Mouse (Mus musculus) cerebellum, adult 2 months (tissue): ENCODE measurements around the gene Olfr1258. TPM values are rescaled to one million over a fixed set of nuclear protein-coding genes. Genes with fewer than 3 reads are reported as not detected.
"Not testable (repeated sequence)": the region's sequence is repeated elsewhere in the genome, so short reads cannot be mapped to it uniquely, and the experiment has no call there.

Experiments used
- DNase-seq, 2 experiments: peaks; one replicate each; pipeline ENCODE4 v3.0.0; 2021
- H3K27ac ChIP-seq: fragments of 200-500 bp; 2 replicates; pipeline ENCODE4 v1.5.1; 2012; ENCODE audit warnings: low read length, control low read depth, inconsistent platforms; ENCODE audit not compliant: insufficient read depth
- H3K27me3 ChIP-seq: fragments of 200-500 bp; 2 replicates; pipeline ENCODE4 v1.6.1; 2012; ENCODE audit warnings: inconsistent platforms, mild to moderate bottlenecking, low read length, moderate library complexity; ENCODE audit not compliant: control insufficient read depth, insufficient read depth
- H3K4me1 ChIP-seq: fragments of 200-500 bp; 2 replicates; pipeline ENCODE4 v1.6.1; 2011; ENCODE audit warnings: low read length; ENCODE audit not compliant: control insufficient read depth, insufficient read depth
- H3K4me3 ChIP-seq: fragments of 200-500 bp; replicated peaks from 2 replicates; pipeline ENCODE3; 2011; ENCODE audit warnings: mild to moderate bottlenecking, low read depth, low read length, control low read depth; ENCODE audit not compliant: insufficient read depth
- CTCF ChIP-seq: fragments of 200-500 bp; IDR thresholded peaks from 2 replicates; pipeline ENCODE4 v1.5.1; 2011; ENCODE audit warnings: low read depth, mild to moderate bottlenecking, control low read depth, low read length, moderate library complexity, borderline replicate concordance; ENCODE audit not compliant: insufficient read depth
- POLR2A ChIP-seq: fragments of 200-500 bp; IDR thresholded peaks from 2 replicates; pipeline ENCODE4 v1.6.1; 2011; ENCODE audit warnings: low read length, control low read depth, borderline replicate concordance; ENCODE audit not compliant: insufficient read depth
- WGBS: fragments of 180-500 bp; shearing (Covaris S2); methylation state at CpG from one replicate; pipeline ENCODE4 v1.1.7; 2018; 5-methylcytosine and 5-hydroxymethylcytosine counted together
- polyA plus RNA-seq: library from polyadenylated mRNA; depleted of rRNA; stranded (reverse); fragments of >200 nt; gene quantifications from 2 replicates; pipeline ENCODE4 v1.2.3, GENCODE M21; 2012; rRNA removed

Gene Olfr1258
- polyA plus RNA-seq = not detected in 2 replicates

DNA sequence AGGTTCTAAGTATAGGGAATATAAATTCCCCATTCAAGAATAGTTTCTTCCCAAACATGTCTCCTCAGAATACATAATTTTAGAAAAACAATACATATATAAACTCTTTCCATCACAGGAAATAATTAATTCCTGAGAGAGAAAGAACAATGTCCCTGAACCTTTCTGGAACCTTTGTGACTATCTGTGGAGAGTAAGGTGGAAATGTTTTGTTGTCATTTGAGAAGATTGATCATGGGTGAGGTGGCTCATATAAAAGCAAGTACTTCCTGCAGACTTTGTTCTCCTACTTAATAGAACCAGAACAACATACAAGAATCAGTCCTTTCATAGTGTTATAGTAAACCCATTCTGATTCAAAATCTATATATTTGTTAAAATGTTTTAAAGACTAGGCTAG, at the start of gene Olfr1258:
Gene Olfr1258, plus strand, starts transcription at position 301 of the 400 bp plus-strand sequence.
- TF ChIP-seq POLR2A (no peak), CTCF (no peak)

DNA sequence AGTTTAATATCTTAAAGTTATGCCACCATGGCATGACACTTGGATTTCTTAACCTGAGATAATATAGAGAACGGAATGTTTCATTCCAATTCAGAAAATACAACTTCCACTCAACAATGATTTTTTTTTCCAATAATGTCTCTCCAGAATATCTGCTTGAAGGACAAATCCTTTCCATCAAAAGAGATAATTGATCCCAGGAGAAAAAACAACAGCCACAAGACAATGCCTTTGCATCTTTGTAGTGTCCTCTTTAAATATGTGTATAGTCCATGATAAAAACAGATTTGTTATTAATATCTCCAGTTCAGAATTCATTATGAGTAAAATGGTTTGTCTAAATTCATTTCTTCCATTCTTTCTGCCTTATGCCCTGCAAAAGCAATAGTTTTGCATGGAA, 49.0 kb upstream of the Olfr1258 start, which contains the start of gene Olfr1257:
Gene Olfr1257, plus strand, starts transcription at position 301 of the 400 bp plus-strand sequence.
- no peak within 1 kb of the TSS for H3K4me3 ChIP-seq
- H3K27me3 ChIP-seq = no peaks in the 10 kb centered on the region
- DNase-seq = no peak
- no peak for TF ChIP-seq POLR2A
- H3K27ac ChIP-seq = no peak within 1 kb of the TSS
- H3K4me1 ChIP-seq = no peaks in the 10 kb centered on the region
- 93% methylated on average over 1 of the region's 1 CpGs for WGBS

More for the DNA sequence above, at the start of gene Olfr1258:
- Histone ChIP-seq H3K27me3 (no peaks in the 10 kb centered on the region), H3K4me1 (no peaks in the 10 kb centered on the region), H3K27ac (no peak within 1 kb of the TSS), H3K4me3 (no peak within 1 kb of the TSS)
- DNase-seq = no peak

DNA sequence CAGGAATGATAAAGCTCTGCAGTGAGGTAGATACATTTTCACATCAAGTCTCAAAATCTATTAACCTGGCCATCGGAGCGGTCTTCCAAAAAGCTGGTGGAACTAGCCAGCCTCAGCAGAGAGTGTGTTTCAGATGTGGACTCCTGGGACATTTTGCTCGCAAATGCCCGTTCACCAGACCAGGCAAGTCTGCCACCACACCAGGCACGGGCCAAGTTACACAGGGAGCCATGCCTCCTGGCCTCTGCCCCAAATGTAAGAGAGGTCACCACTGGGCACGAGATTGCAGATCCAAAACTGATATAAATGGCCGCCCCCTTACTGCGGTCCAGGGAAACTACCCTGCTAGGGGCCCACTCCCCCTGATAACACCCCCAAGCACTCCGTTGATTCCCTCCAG, 14.5 kb upstream of the Olfr1258 start:
- H3K27me3 ChIP-seq, H3K4me1 ChIP-seq, DNase-seq, H3K27ac ChIP-seq, H3K4me3 ChIP-seq: not testable (repeated sequence)
- 91% methylated on average over 9 of the region's 9 CpGs for WGBS

DNA sequence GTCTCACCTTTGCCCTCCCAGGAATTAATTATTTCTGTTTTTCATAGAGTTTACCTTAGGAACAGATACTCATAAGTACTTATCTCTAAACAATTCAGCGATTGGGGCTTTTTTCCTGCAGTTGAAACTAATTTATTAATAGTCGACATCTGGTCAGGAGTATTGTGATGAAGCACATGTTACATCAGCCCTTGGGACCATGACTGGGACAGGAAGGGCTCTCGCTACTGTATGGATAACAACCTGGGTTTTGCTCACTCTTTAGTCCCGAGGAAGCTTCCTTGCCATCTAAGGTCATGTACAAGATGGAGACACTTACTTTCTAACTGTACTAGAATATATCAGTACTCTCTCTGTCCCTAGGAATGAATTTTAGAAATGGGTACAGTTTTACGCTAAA, 21.5 kb downstream of the Olfr1258 start, which contains the start of gene Olfr1259:
Gene Olfr1259, minus strand, starts transcription at position 101 of the 400 bp plus-strand sequence.
- H3K27me3 ChIP-seq = no peaks in the 10 kb centered on the region
- H3K27ac ChIP-seq = no peak within 1 kb of the TSS
- no peak for TF ChIP-seq CTCF
- no peak for TF ChIP-seq POLR2A
- no peak for DNase-seq
- 88% methylated on average over 5 of the region's 5 CpGs for WGBS
- no peak within 1 kb of the TSS for H3K4me3 ChIP-seq
- H3K4me1 ChIP-seq = no peaks in the 10 kb centered on the region

DNA sequence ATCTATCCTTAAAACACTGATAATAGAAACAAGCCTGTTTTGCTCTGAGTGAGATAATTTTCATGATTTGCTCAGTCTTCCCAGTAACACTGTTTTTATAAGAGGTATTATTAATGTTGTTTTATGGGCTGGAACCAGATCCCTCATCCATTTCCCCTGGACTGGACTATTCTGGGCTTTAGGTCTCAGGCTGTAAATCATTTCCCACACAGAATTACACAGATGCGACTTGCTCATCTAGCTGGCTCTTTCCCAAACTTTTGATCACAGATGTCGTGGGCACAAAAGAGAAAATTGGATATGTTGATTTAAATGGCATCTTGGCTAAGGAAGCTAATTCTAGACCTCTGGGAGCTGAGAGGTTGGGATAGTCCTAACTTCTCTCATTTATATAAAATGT, 47.1 kb downstream of the Olfr1258 start, which contains the start of gene Olfr1260:
Gene Olfr1260, plus strand, starts transcription at position 157 of the 400 bp plus-strand sequence.
- no peaks in the 10 kb centered on the region for H3K27me3 ChIP-seq
- 8% methylated on average over 2 of the region's 2 CpGs for WGBS
- no peaks in the 10 kb centered on the region for H3K4me1 ChIP-seq
- no peak within 1 kb of the TSS for H3K27ac ChIP-seq
- H3K4me3 ChIP-seq = no peak within 1 kb of the TSS
- TF ChIP-seq CTCF (no peak), POLR2A (no peak)
- DNase-seq = no peak

DNA sequence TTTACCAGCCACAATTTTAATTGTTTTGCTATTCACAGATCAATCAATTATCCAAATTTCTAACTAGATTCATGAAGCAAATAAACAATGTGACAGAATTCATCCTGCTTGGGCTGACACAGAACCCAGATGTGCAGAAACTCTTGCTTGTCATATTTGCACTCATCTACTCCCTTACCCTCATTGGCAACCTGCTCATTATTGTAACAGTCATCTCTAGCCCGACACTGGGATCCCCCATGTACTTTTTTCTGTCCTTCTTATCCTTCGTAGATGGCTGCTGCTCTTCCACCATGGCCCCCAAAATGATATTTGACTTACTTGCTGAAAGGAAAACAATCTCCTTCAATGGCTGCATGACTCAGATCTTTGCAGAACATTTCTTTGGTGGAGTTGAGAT, 50.6 kb downstream of the Olfr1258 start:
- no peak for DNase-seq
- TF ChIP-seq POLR2A = no peak
- no peak for TF ChIP-seq CTCF

More for the DNA sequence above, 50.6 kb downstream of the Olfr1258 start:
- 86% methylated on average over 2 of the region's 2 CpGs for WGBS
- no peaks in the 10 kb centered on the region for H3K27me3 ChIP-seq
- H3K4me1 ChIP-seq = no peaks in the 10 kb centered on the region
- no peak overlapping the region for H3K4me3 ChIP-seq
- H3K27ac ChIP-seq = no peak overlapping the region

Other genes starting within 250 kb of the Olfr1258 start
- gene Olfr1252, start 202.3 kb upstream of the Olfr1258 start, polyA plus RNA-seq = not detected in 2 replicates
- not detected in 2 replicates for gene Olfr1253, start 170.2 kb upstream of the Olfr1258 start, polyA plus RNA-seq
- gene Olfr1254, start 133.7 kb upstream of the Olfr1258 start, polyA plus RNA-seq = not detected in 2 replicates
- gene Olfr1255, start 115.3 kb upstream of the Olfr1258 start, polyA plus RNA-seq = not detected in 2 replicates
- not detected in 2 replicates for gene Olfr1256, start 85.8 kb upstream of the Olfr1258 start, polyA plus RNA-seq
- not detected in 2 replicates for gene Olfr48, start 79.1 kb upstream of the Olfr1258 start, polyA plus RNA-seq
- not detected in 2 replicates for gene Olfr1257, start 48.9 kb upstream of the Olfr1258 start, polyA plus RNA-seq
- not detected in 2 replicates for gene Olfr1259, start 21.4 kb downstream of the Olfr1258 start, polyA plus RNA-seq
- not detected in 2 replicates for gene Olfr1260, start 47.0 kb downstream of the Olfr1258 start, polyA plus RNA-seq
- gene Olfr1261, start 63.9 kb downstream of the Olfr1258 start, polyA plus RNA-seq = not detected in 2 replicates
- not detected in 2 replicates for gene Olfr1262, start 72.8 kb downstream of the Olfr1258 start, polyA plus RNA-seq
- not detected in 2 replicates for gene Olfr1263, start 84.8 kb downstream of the Olfr1258 start, polyA plus RNA-seq
- not detected in 2 replicates for gene Olfr1264, start 98.3 kb downstream of the Olfr1258 start, polyA plus RNA-seq
- gene Olfr1265, start 108.0 kb downstream of the Olfr1258 start, polyA plus RNA-seq = not detected in 2 replicates
- not detected in 2 replicates for gene Olfr140, start 136.3 kb downstream of the Olfr1258 start, polyA plus RNA-seq
- not detected in 2 replicates for gene Olfr1269, start 194.1 kb downstream of the Olfr1258 start, polyA plus RNA-seq
- gene Olfr32, start 215.0 kb downstream of the Olfr1258 start, polyA plus RNA-seq = not detected in 2 replicates
- not detected in 2 replicates for gene Olfr1270, start 225.8 kb downstream of the Olfr1258 start, polyA plus RNA-seq